Mouse (Mus musculus): ENCODE results near the gene AC141477.1. TPM values are rescaled to one million over a fixed set of nuclear protein-coding genes. Genes with fewer than 3 reads are reported as not detected.

The AC141477.1 gene
- polyA plus RNA-seq, 1 experiment from 2014 or later = not detected

DNA sequence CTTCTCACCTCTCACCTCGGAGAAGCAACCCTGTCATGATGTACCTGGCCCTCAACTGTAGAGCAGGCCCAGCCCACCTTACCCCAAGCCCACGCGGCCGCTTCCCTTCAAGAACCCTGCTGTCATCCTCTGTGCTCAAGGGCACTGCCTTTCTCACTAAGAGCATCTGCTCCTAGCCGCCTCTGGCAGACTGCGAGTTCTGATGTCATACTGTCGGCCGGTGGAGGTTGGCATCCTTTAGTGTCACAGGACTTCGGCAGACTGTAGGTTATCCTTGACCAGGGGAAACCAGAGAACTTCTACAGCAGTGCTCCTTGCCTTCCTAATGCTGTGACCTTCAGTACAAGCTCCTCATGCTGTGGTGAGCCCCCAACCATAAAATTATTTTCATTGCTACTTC, 49.1 kb downstream of the AC141477.1 start:
- no peaks in the 10 kb centered on the region for H3K27me3 ChIP-seq
- WGBS = 94% methylated on average over 9 of the region's 9 CpGs
- H3K4me2 ChIP-seq (replicated peaks) = no peak overlapping the region
- H3K9me3 ChIP-seq = no peaks in the 10 kb centered on the region
- no peaks in the 10 kb centered on the region for H3K4me1 ChIP-seq
- H3K27ac ChIP-seq (replicated peaks) = no peak overlapping the region
- no peak overlapping the region for H3K4me3 ChIP-seq
- ATAC-seq (ENCODE audit: low FRiP score, low read depth) = no peak
- H3K36me3 ChIP-seq = peaks cover 64% of the 10 kb centered on the region
- no peak overlapping the region for H3K9ac ChIP-seq (replicated peaks)

Other genes with a start within 250 kb of the AC141477.1 start
- 131 and 139 TPM in 2 replicates for gene Prmt2, start 202.6 kb downstream of the AC141477.1 start, polyA plus RNA-seq (2016; fragmentation: Nextera tagmentation; extraction: Ambion mirVana)
- 0.35 and 0.98 TPM in 2 replicates for gene S100b, start 186.6 kb downstream of the AC141477.1 start, polyA plus RNA-seq (2016; fragmentation: Nextera tagmentation; extraction: Ambion mirVana)
- 13.5 and 15.6 TPM in 2 replicates for gene Dip2a, start 95.2 kb downstream of the AC141477.1 start, polyA plus RNA-seq (2016; fragmentation: Nextera tagmentation; extraction: Ambion mirVana)
- gene Pcnt, start 2.3 kb upstream of the AC141477.1 start, polyA plus RNA-seq (2016; fragmentation: Nextera tagmentation; extraction: Ambion mirVana) = 18.3 and 19.7 TPM in 2 replicates
- not detected in 2 replicates for gene 2610028H24Rik, start 8.6 kb upstream of the AC141477.1 start, polyA plus RNA-seq (2016; fragmentation: Nextera tagmentation; extraction: Ambion mirVana)
- 81.7 and 86.9 TPM in 2 replicates for gene Mcm3ap, start 28.5 kb upstream of the AC141477.1 start, polyA plus RNA-seq (2016; fragmentation: Nextera tagmentation; extraction: Ambion mirVana)
- gene Ybey, start 28.7 kb upstream of the AC141477.1 start, polyA plus RNA-seq (2016; fragmentation: Nextera tagmentation; extraction: Ambion mirVana) = 9.2 and 9.3 TPM in 2 replicates
- 58.2 and 61.2 TPM in 2 replicates for gene Lss, start 91.1 kb upstream of the AC141477.1 start, polyA plus RNA-seq (2016; fragmentation: Nextera tagmentation; extraction: Ambion mirVana)
- gene Spatc1l, start 121.8 kb upstream of the AC141477.1 start, polyA plus RNA-seq (2016; fragmentation: Nextera tagmentation; extraction: Ambion mirVana) = 0.41 TPM in 1 of 2 replicates, not detected in the other
- not detected in 2 replicates for gene Ftcd, start 135.2 kb upstream of the AC141477.1 start, polyA plus RNA-seq (2016; fragmentation: Nextera tagmentation; extraction: Ambion mirVana)
- 31.7 and 40.1 TPM in 2 replicates for gene Col6a2, start 183.2 kb upstream of the AC141477.1 start, polyA plus RNA-seq (2016; fragmentation: Nextera tagmentation; extraction: Ambion mirVana)

Data from midbrain, embryonic 12.5 days (tissue).